Mouse (Mus musculus) heart, embryonic 11.5 days (tissue): ENCODE measurements around the gene Tmed10. TPM values are rescaled to one million over a fixed set of nuclear protein-coding genes. Genes with fewer than 3 reads are reported as not detected.

Source experiments
- ATAC-seq: fragments of 200-750 bp; cut with Nextera tagmentation; replicated peaks from 2 replicates; pipeline ENCODE4 v1.8.0; 2017; ENCODE audit warnings: moderate library complexity; ENCODE audit not compliant: insufficient number of reproducible peaks, low FRiP score, low TSS enrichment
- H3K27ac ChIP-seq: fragments of 300-500 bp; sonication (generic); 2 replicates; pipeline ENCODE4 v1.5.1; 2014; ENCODE audit warnings: mild to moderate bottlenecking, low read depth, low read length
- H3K27me3 ChIP-seq: fragments of 300-500 bp; sonication (generic); 2 replicates; pipeline ENCODE4 v1.6.1; 2014; ENCODE audit warnings: mild to moderate bottlenecking, low read length, mixed read lengths; ENCODE audit not compliant: control insufficient read depth, insufficient read depth
- H3K36me3 ChIP-seq: fragments of 300-500 bp; sonication (generic); 2 replicates; pipeline ENCODE4 v1.6.1; 2014; ENCODE audit warnings: mild to moderate bottlenecking, low read length, moderate library complexity, mixed read lengths; ENCODE audit not compliant: control insufficient read depth, insufficient read depth
- H3K4me1 ChIP-seq: fragments of 300-500 bp; sonication (generic); 2 replicates; pipeline ENCODE4 v1.6.1; 2014; ENCODE audit warnings: low read length; ENCODE audit not compliant: control insufficient read depth, insufficient read depth
- H3K4me2 ChIP-seq: fragments of 300-500 bp; sonication (generic); 2 replicates; pipeline ENCODE4 v1.6.1; 2014; ENCODE audit warnings: mild to moderate bottlenecking, moderate library complexity
- H3K4me3 ChIP-seq: fragments of 300-500 bp; sonication (generic); 2 replicates; pipeline ENCODE4 v1.5.1; 2014; ENCODE audit warnings: low read depth, low read length
- H3K9ac ChIP-seq: fragments of 300-500 bp; sonication (generic); 2 replicates; pipeline ENCODE4 v1.6.1; 2014; ENCODE audit warnings: mild to moderate bottlenecking, low read depth, low read length, moderate library complexity
- H3K9me3 ChIP-seq: fragments of 300-500 bp; sonication (generic); replicated peaks from 2 replicates; pipeline ENCODE4 v1.6.1; 2016; ENCODE audit warnings: low read length; ENCODE audit not compliant: control insufficient read depth
- WGBS: fragments of 180-500 bp; shearing (Covaris S2); extraction: QIAGEN DNeasy Blood & Tissue Kit; methylation state at CpG from one replicate; pipeline ENCODE4 v1.1.7; 2014; ENCODE audit not compliant: insufficient replicate concordance; 5-methylcytosine and 5-hydroxymethylcytosine counted together
- polyA plus RNA-seq: library from polyadenylated mRNA; unstranded; fragments of >200 nt; fragmentation: Nextera tagmentation; extraction: Ambion mirVana; gene quantifications from 2 replicates; pipeline ENCODE4 v1.2.1, GENCODE M21; 2014

Tmed10 gene
- polyA plus RNA-seq, 1 experiment from 2014 or later: 330 TPM

DNA sequence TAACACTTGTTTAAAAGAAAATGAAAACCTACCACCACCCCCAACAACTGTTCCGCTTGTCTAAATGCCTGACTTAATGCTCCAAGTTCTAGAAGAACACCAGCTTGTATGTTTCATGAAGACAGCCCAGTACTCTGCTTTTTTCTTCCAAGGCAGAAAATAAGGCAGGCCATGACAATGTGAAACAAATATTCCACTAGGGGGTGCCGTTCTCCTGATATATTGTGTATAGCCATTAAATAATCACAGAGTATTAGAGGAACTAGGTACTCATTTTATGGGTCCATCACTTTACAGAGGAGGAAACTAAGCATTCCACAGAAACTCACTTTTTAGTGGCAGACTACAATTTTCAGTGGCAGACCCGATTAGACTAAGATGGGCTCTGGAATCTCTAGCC is 28.3 kb downstream of the Tmed10 start:
- Histone ChIP-seq H3K4me3 (no peak overlapping the region), H3K27me3 (no peaks in the 10 kb centered on the region), H3K4me2 (no peak overlapping the region), H3K27ac (no peak overlapping the region), H3K4me1 (peaks cover 5% of the 10 kb centered on the region; the same call in 1 of the 2 replicates), H3K9ac (no peak overlapping the region), H3K36me3 (0 out of 2 replicates have a peak, but pooled peaks cover 9% of the 10 kb centered on the region), H3K9me3 (no peaks in the 10 kb centered on the region)
- ATAC-seq: no peak
- WGBS: 59% methylated on average over 3 of the region's 3 CpGs

DNA sequence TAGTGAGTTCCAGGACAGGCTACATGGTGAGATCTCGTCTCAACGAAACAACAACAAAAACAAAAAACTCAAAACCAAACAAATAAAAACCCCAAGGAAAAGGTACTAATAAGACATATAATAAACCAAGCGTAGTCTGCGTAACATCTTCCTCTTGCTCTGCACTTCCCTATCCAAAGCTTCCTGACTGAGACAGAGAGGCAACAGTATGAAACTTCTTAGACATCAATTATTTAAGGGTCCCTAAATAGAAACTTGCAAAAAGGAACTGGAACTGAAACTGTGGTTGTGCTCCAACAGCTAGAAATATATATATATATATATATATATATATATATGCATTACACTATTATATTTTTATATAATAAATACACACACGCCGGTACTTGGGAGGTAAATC is 29.1 kb downstream of the Tmed10 start:
- 0 out of 2 replicates have a peak, but pooled peaks cover 9% of the 10 kb centered on the region for H3K36me3 ChIP-seq
- no peak overlapping the region for H3K9ac ChIP-seq
- no peak for ATAC-seq
- no peaks in the 10 kb centered on the region for H3K9me3 ChIP-seq
- peaks cover 2% of the 10 kb centered on the region; the same call in 1 of the 2 replicates for H3K4me1 ChIP-seq
- no peaks in the 10 kb centered on the region for H3K27me3 ChIP-seq
- no peak overlapping the region for H3K4me3 ChIP-seq
- H3K4me2 ChIP-seq: no peak overlapping the region
- WGBS: 91% methylated on average over 6 of the region's 6 CpGs
- H3K27ac ChIP-seq: no peak overlapping the region

DNA sequence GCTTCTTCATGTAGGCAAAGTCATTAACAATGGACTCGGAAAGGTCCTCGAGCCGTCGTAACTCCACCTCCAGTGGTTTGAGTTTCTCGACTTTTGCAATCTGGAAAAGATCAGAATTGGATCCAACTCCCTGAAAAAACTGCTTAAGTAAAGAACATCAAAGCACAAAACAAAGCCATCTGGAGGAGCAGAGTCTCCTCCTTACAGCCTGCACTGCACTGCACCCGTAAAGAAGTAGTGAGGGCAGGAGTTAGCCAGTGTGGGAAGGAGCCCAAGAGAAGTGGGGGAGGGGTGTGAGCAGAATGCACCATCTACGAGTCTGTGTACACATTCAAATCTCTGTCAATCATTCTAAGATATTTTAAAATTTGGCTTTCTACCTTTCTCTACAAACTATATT is 30.4 kb downstream of the Tmed10 start:
- WGBS: 84% methylated on average over 7 of the region's 7 CpGs
- Histone ChIP-seq H3K9ac (no peak overlapping the region), H3K27ac (no peak overlapping the region), H3K4me2 (no peak overlapping the region), H3K4me1 (peaks cover 6% of the 10 kb centered on the region), H3K36me3 (0 out of 2 replicates have a peak, but pooled peaks cover 9% of the 10 kb centered on the region), H3K4me3 (no peak overlapping the region), H3K27me3 (no peaks in the 10 kb centered on the region), H3K9me3 (no peaks in the 10 kb centered on the region)
- ATAC-seq: no peak

DNA sequence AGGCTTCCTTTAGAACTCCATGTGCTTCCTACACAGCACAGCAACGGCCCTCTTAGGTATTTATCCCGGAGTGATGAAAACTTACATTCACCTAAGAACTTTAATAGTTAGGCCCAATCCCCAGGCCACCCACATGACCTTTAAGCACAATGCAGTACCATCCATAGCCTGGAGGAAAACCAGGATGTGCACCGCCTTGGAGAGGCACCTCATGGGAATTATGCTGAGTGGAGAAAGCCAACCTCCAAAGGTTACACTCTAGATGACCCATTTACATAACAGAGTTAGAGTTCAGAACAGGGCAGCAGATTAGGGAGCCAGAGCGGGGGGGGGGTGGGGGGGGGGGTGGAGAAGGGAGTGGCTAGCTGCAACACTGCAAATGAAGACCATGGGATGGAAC is 32.3 kb downstream of the Tmed10 start:
- Histone ChIP-seq H3K27me3 (no peaks in the 10 kb centered on the region), H3K36me3 (0 out of 2 replicates have a peak, but pooled peaks cover 4% of the 10 kb centered on the region), H3K4me3 (no peak overlapping the region), H3K9ac (no peak overlapping the region), H3K4me2 (no peak overlapping the region), H3K9me3 (no peaks in the 10 kb centered on the region), H3K4me1 (peaks cover 15% of the 10 kb centered on the region), H3K27ac (no peak overlapping the region)
- no peak for ATAC-seq
- WGBS: 70% methylated on average over 4 of the region's 4 CpGs

DNA sequence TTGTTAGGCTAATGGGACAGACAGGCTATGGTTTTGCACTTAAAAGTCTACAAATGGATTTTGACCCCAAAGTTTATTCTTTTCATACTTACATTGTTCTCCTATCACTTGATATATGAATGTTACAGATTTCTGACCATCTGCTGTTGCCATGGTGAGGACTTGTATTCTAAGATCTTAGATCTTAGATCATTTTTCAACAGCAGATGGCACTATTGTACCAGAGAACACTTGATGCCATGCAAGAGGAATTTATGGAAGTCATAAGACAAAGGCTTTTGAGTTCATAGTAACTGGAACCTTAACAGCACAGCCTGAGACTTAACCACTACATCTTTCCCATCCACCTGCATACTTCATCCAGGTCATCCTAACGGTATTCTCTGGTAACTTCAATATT is 33.5 kb downstream of the Tmed10 start:
- H3K9ac ChIP-seq: no peak overlapping the region
- ATAC-seq: no peak
- no peak overlapping the region for H3K4me2 ChIP-seq
- H3K4me1 ChIP-seq: peaks cover 19% of the 10 kb centered on the region
- 60% methylated on average over 1 of the region's 1 CpGs for WGBS
- H3K9me3 ChIP-seq: no peaks in the 10 kb centered on the region
- no peak overlapping the region for H3K4me3 ChIP-seq
- no peak overlapping the region for H3K27ac ChIP-seq
- no peaks in the 10 kb centered on the region for H3K27me3 ChIP-seq
- H3K36me3 ChIP-seq: peaks cover 6% of the 10 kb centered on the region; the same call in 1 of the 2 replicates

DNA sequence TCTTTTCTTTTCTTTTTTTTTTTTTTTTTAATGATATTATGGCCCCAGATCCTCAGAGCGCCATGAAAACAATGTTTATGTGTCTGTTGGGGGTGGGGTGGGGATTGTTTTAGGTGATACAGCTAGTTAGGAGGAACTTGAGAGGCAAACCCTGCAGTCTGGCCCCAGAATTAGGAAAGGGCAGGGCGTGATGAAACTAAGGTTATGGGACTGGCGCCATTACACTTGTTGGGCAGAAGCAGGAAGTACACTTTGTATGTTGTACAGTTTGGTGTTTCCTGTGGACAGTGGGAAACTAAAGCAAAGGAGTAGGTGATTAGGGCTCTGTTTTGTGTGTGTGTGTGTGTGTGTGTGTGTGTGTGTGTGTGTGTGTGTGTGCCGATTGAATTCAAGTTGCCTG is 34.7 kb downstream of the Tmed10 start:
- no peaks in the 10 kb centered on the region for H3K27me3 ChIP-seq
- H3K9me3 ChIP-seq: no peaks in the 10 kb centered on the region
- no peak for ATAC-seq
- WGBS: 37% methylated on average over 4 of the region's 4 CpGs
- peak overlapping the region; percentile 91 for H3K4me3 ChIP-seq
- H3K4me2 ChIP-seq: peak overlapping the region; percentile 77
- H3K27ac ChIP-seq: 0 out of 2 replicates have a peak overlapping the region, but pooled peaks have one; percentile 92
- H3K4me1 ChIP-seq: peaks cover 19% of the 10 kb centered on the region
- H3K9ac ChIP-seq: no peak overlapping the region
- H3K36me3 ChIP-seq: peaks cover 7% of the 10 kb centered on the region; the same call in 1 of the 2 replicates

DNA sequence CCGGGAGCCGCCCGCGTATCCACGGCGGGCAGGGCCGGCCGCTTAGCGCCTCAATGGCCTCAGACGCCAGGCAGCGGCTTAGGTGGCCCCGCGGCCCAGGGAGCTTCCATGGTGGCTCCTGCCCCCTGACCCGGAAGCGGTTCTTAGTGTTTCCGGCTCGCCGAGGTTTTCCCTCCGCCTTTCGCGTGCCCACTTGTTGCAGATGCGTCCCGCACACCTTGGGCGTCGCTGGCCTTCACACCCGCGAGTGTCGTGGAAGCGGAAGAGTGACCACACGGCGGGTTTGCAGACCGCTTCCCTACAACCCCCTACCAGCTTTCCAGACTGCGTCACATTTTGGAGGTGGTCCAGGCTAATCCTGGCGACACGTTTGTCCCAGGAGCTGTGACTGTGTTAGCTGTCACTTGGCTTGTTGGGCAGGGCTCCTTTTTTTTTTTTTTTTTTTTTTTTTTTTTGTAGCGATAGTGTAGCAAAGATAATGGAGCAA is 35.4 kb downstream of the Tmed10 start, which contains the start of gene Nek9:
Gene Nek9 (minus strand): TSS at position 120 of the 487 bp plus-strand sequence.
- Histone ChIP-seq H3K9ac (peak within 1 kb of the TSS; percentile 99), H3K4me2 (peak within 1 kb of the TSS; percentile 77), H3K4me1 (peaks cover 19% of the 10 kb centered on the region), H3K27ac (peak within 1 kb of the TSS; percentile 92), H3K4me3 (peak within 1 kb of the TSS; percentile 91), H3K27me3 (no peaks in the 10 kb centered on the region), H3K9me3 (no peaks in the 10 kb centered on the region), H3K36me3 (peaks cover 9% of the 10 kb centered on the region)
- ATAC-seq: peak; percentile 80
- under 1% methylated on average over 36 of the region's 36 CpGs for WGBS

DNA sequence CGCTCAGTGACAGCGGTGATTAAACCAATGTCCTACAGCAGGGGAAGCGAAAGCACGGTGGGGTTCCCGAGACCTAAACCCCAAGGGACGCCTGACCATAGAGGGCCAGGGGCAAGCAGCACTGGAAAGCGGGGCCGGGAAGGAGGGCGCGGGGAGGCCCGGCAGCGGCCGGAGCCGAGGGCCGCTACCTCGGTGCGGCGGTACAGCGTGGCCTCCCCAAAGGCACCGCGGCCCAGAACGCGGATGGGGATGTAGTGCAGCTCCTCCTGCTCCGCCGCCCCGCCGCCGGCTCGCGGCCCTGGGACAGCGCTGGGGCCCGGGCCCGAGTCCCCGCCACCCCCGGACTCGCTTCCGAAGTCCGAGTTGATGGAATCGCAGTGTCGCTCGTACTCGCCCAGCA is 35.8 kb downstream of the Tmed10 start:
- H3K27me3 ChIP-seq: no peaks in the 10 kb centered on the region
- peak overlapping the region; percentile 91 for H3K4me3 ChIP-seq
- H3K9ac ChIP-seq: peak overlapping the region; percentile 99
- H3K4me1 ChIP-seq: peaks cover 19% of the 10 kb centered on the region
- no peaks in the 10 kb centered on the region for H3K9me3 ChIP-seq
- peaks cover 13% of the 10 kb centered on the region for H3K36me3 ChIP-seq
- under 1% methylated on average over 34 of the region's 42 CpGs for WGBS
- peak overlapping the region; percentile 77 for H3K4me2 ChIP-seq
- ATAC-seq: peak; percentile 79
- peak overlapping the region; percentile 92 for H3K27ac ChIP-seq
